Mouse (Mus musculus): ENCODE data around the gene D630045J12Rik.

D630045J12Rik gene

GRCm38 (mm10) chr6:38253736-38254641 is at the start of gene D630045J12Rik:
TSS of gene D630045J12Rik (minus strand) at chr6:38254009.
- peak; percentile 74 for DNase-seq (ENCODE audit: extremely low read depth, insufficient read length, low spot score)

- peak; percentile 86 for DNase-seq (ENCODE audit: extremely low read depth, insufficient read length, low spot score)
These were observed 45.1 kb upstream of the D630045J12Rik start, which contains the start of gene Zc3hav1l for GRCm38 (mm10) chr6:38298761-38299401. TSS of gene Zc3hav1l (minus strand) at chr6:38299259.

DNA sequence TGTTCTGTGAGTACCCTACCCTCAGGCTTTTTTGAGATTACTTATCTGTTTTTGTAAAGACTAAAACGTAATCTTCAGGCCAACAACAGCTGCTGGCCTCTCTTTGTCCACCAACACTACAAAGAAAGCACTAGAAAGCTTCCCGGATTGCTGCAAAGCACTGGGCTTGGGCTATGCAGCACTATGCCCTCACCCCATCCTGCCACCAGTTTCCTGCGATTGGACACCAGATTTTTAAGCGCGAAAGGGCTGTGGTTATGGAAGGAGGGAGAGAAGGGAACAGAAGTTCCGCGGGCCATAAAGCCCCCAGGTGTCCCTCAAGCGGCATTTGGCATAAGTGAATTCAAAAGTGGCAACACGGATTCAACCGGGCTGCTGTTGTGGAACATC is 44.4 kb upstream of the D630045J12Rik start:
- DNase-seq (ENCODE audit: extremely low read depth, insufficient read length, low spot score) = no peak

GRCm38 (mm10) chr6:38297580-38298245 is 43.9 kb upstream of the D630045J12Rik start:
- peak; percentile 19 for DNase-seq (ENCODE audit: extremely low read depth, insufficient read length, low spot score)

DNA sequence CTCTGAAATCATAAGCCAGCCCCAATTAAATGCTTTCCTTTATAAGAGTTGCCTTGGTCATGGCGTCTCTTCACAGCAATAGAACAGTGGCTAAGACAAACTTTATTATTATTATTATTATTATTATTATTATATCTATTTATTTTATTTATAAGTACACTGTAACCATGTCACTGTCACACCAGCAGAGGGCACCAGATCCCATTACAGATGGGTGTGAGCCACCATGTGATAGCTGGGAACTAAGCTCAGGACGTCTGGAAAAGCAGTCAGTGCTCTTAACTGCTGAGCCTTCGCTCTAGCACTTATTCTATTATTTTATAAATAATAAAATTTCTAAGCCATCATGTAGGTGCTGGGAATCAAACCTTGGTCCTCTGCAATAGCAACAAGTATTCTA is 39.9 kb upstream of the D630045J12Rik start:
- DNase-seq (ENCODE audit: extremely low read depth, insufficient read length, low spot score) = no peak

GRCm38 (mm10) chr6:38292871-38293646 is 39.2 kb upstream of the D630045J12Rik start:
- DNase-seq (ENCODE audit: extremely low read depth, insufficient read length, low spot score) = no peak

DNA sequence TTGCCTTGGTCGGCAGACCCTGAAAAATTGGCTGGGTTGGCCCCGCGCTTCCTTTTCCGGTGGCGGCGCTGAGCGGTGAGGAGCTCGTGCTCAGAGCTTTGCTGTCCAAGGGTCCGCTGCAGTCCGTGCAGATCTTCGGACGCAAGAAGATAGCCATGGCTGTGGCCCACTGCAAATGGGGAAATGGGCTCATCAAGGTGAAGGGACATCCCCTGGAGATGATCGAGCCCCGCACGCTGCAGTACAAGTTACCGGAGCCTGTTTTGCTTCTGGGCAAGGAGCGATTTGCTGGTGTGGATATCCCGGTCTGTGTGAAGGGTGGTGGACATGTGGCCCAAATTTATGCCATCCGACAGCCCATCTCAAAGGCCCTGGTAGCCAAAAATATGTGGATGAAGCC is 30.6 kb upstream of the D630045J12Rik start:
- DNase-seq (ENCODE audit: extremely low read depth, insufficient read length, low spot score) = no peak

DNA sequence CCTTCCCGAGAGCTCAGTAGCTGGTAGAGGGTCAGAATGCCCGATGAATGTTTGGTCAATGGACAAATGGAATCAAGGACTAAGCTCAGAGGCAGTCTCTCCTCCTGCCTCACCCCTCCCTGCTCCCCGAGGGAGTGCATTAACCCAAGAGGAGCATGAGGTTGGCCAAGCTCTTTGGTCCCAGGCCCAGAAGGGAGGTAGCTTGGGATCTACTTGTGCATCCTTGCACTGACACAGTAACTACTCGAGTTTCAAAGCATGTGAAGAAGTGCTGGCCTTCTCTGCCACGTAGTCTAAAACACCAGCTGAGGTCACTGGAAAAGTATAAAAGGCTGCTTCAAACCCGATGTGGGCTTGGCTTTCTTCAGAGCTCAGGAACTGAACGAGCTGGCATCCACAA is 10.7 kb upstream of the D630045J12Rik start:
- DNase-seq (ENCODE audit: extremely low read depth, insufficient read length, low spot score) = no peak

GRCm38 (mm10) chr6:38263393-38264159 is 9.8 kb upstream of the D630045J12Rik start:
- no peak for DNase-seq (ENCODE audit: extremely low read depth, insufficient read length, low spot score)

DNA sequence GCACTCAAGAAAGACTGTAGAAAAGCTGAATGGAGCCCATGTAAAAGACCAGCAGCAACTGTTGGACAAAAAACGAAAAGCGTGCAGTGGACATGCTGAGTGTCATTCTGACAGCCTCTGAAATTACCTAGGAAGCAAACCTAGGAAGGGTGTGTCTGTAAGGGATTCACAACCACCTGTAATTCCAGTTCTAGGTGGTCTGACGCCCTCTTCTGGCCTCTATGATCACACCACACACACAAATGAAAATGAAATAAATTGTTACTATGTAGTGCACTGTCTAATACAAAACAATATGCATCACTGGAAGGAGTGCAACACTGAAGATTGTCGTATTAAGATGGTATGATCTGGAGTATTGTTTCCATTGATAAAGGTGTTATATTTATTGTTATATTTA is 8.1 kb upstream of the D630045J12Rik start:
- DNase-seq (ENCODE audit: extremely low read depth, insufficient read length, low spot score) = no peak

- DNase-seq (ENCODE audit: extremely low read depth, insufficient read length, low spot score) = no peak
These were observed 3.7 kb upstream of the D630045J12Rik start for GRCm38 (mm10) chr6:38257506-38257905.

DNA sequence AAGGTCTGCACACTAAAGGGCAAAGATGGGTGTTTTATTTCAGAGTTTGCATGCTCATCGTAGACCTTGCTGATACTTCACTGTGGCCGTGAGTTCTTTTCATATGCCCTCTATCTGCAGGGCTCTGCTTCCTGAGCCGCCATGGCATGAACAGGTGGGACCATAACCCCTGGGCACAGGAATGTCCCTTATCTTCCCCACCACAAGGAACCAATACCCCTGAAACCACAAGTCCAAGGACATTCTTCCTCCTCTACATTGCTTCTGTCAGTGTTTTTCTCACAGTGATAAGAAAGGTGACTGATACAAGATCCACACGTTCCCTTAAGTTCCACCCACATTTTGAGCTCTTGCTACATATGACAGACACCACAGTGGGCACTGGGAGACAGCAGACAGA is 3.0 kb upstream of the D630045J12Rik start:
- no peak for DNase-seq (ENCODE audit: extremely low read depth, insufficient read length, low spot score)

DNA sequence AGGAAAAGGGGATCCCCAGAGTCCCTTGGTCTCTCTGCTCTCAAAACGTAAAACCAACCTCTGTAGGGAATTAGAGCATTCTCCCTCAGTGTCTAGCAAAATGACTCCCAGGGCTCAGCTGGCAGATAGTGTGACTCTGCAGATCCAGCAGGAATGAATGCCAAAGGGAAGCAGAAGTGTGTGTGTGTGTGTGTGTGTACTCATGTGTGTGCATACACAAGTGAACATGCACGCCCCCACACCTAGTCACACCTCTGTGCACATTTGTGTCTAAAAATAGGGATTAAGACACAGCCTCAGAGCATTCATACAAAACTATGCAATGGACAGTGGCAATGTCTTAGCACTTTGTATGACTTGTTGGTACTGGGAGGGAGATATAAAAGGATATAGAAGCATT is 2.0 kb upstream of the D630045J12Rik start:
- no peak for DNase-seq (ENCODE audit: extremely low read depth, insufficient read length, low spot score)

DNA sequence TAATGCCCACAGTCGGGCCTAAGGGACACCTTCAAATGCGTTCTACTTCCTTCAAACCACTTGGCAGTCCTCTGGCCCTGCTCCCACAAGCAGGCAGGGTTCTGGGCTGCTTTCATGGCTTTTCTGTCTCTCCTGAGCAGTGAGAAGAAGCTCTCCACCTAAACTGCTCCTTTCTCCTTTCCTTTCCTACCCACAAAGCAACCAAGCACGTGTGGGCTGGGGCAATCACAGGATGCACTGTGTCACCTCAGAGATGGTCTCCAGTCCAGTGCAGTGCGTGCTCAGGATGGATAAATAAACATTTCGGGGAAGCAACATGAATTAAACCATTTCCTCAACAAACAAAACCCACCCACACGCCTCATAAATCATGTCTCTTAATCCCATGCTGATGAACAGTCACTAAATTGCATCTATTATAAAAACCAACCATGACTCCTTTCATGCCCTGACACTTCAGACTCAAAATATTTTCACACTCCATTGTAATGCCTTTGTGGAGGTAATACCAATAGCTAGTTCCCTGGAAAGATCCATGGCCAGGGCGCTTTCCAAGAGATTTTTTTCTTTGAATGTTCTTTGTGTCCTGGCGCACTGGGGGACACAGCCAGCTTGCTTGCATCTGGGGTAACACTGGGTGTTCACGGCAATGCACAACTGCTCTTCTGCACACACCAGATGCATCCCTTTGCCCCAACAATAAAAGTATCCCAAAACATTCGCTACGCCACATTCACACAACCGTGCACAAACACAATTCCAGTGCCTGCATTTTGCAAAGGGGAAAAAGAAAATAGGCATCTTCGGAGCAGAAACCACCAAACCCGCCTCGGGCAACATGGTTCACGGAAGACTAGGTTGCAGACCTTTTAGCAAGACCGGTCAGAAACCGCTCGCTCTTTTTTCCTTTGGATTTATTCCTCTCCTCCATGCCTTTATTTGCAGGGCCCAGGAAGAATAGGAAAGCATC is 758 bp downstream of the D630045J12Rik start:
- DNase-seq (ENCODE audit: extremely low read depth, insufficient read length, low spot score) = no peak

- DNase-seq (ENCODE audit: extremely low read depth, insufficient read length, low spot score) = no peak
These were observed 1.7 kb downstream of the D630045J12Rik start for GRCm38 (mm10) chr6:38252139-38252538.

DNA sequence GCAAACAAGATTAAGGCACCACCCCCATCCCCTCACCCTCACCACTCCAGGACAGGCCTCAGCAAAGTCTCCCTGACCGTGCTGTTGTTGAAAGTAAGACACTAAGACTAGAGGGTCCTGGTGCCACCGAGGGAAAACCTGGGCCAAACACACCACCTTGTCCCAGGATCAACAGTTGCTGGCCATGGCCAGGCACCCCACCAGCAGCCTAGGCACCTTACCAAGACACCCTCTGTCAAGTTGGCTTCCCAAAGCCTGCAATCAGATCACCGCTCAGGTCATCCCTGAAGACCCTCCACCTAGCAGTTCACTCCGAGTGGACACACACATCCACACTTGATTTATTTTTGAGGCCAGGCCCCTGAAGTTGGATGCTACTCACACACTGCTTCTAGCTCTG is 2.3 kb downstream of the D630045J12Rik start:
- DNase-seq (ENCODE audit: extremely low read depth, insufficient read length, low spot score) = no peak

DNA sequence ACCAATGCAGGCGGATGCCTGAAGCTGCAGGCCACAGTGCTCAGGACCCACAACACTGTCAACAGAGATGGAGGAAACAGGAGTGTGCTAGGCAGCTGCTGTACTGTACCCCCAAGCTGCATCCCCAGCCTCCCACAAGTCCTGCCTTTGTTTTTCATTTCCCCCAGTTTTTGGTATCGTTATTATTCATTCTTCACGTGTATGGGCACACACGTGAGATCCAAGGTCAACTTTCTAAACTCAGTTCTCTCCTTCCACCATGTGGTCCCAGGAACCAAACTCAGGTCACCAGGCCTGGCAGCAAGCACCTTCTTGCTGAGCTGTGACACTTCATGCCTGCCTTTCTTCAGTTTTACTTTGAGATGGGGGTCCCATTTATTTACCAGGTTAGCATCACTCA is 6.4 kb downstream of the D630045J12Rik start:
- DNase-seq (ENCODE audit: extremely low read depth, insufficient read length, low spot score) = no peak

DNA sequence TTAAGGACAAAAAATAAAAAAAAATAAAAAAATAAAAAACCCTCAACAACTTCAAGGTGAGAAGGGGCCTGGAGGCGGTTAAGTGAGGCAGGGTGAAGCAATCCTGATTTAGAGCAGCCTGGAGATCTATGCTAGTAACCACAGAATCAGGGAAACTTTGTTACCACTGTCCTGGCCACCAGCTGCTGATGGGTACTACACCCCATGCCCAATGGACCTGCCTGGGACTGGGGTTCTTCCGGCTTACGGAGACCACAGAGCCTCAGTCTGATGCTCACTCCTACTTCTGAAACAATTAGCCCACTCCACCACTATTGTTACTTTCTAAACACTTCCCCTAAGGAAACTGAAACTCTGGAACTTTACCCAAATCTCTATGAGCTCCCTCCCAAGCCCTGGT is 9.0 kb downstream of the D630045J12Rik start:
- DNase-seq (ENCODE audit: extremely low read depth, insufficient read length, low spot score) = no peak

DNA sequence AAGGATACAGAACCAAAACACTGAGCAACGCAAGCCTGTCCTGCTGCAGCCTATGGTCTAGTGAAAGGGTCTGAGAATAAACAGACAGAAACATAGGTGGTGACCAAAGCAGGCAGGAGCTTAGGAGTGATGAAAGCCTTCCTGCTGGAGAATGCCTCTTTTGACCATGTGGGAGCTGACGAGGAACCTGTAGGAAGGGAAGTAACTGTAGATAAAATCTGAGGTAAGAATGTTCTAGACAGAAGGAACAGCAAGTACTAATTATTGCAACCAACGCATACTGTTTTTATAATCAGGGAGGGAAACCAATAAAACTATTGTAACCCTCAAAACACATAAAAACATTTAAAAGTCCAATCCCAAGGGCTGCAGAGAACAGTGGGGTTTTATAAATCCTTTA is 9.6 kb downstream of the D630045J12Rik start:
- no peak for DNase-seq (ENCODE audit: extremely low read depth, insufficient read length, low spot score)

All from 3134 (cell line).